Mouse (Mus musculus): ENCODE results near the gene Hspb6.

The Hspb6 gene

GRCm38 (mm10) chr7:30552102-30553020, at the start of gene Hspb6, which contains the start of gene Proser3:
Gene Hspb6, plus strand, starts transcription at chr7:30552178.
Gene Proser3, minus strand, starts transcription at chr7:30552299.
- DNase-seq (ENCODE audit: low spot score) = peak; percentile 92

- DNase-seq (ENCODE audit: low spot score) = no peak
These were observed 43.9 kb upstream of the Hspb6 start for GRCm38 (mm10) chr7:30508061-30508460.

GRCm38 (mm10) chr7:30515003-30515760, 36.8 kb upstream of the Hspb6 start:
- DNase-seq (ENCODE audit: low spot score) = no peak

- DNase-seq (ENCODE audit: low spot score) = no peak
These were observed 33.7 kb upstream of the Hspb6 start for GRCm38 (mm10) chr7:30518325-30518724.

GRCm38 (mm10) chr7:30520396-30520795, 31.6 kb upstream of the Hspb6 start:
- DNase-seq (ENCODE audit: low spot score) = no peak

GRCm38 (mm10) chr7:30520856-30521255, 31.1 kb upstream of the Hspb6 start:
- DNase-seq (ENCODE audit: low spot score) = no peak

GRCm38 (mm10) chr7:30522871-30523270, 29.1 kb upstream of the Hspb6 start:
- DNase-seq (ENCODE audit: low spot score) = no peak

- no peak for DNase-seq (ENCODE audit: low spot score)
These were observed 27.5 kb upstream of the Hspb6 start for GRCm38 (mm10) chr7:30524487-30524886.

- no peak for DNase-seq (ENCODE audit: low spot score)
These were observed 26.0 kb upstream of the Hspb6 start for GRCm38 (mm10) chr7:30525954-30526353.

- DNase-seq (ENCODE audit: low spot score) = no peak
These were observed 25.6 kb upstream of the Hspb6 start for GRCm38 (mm10) chr7:30526399-30526798.

- no peak for DNase-seq (ENCODE audit: low spot score)
These were observed 25.0 kb upstream of the Hspb6 start for GRCm38 (mm10) chr7:30526981-30527380.

- DNase-seq (ENCODE audit: low spot score) = no peak
These were observed 20.6 kb upstream of the Hspb6 start for GRCm38 (mm10) chr7:30531291-30531815.

GRCm38 (mm10) chr7:30532931-30533330, 19.0 kb upstream of the Hspb6 start:
- peak; percentile 17 for DNase-seq (ENCODE audit: low spot score)

GRCm38 (mm10) chr7:30533941-30534632, 17.9 kb upstream of the Hspb6 start:
- DNase-seq (ENCODE audit: low spot score) = no peak

- peak; percentile 93 for DNase-seq (ENCODE audit: low spot score)
These were observed 17.1 kb upstream of the Hspb6 start, which contains the start of gene Arhgap33 for GRCm38 (mm10) chr7:30534633-30535577. Gene Arhgap33, minus strand, starts transcription at chr7:30535060.

GRCm38 (mm10) chr7:30540572-30540971, 11.4 kb upstream of the Hspb6 start:
- DNase-seq (ENCODE audit: low spot score) = no peak

- no peak for DNase-seq (ENCODE audit: low spot score)
These were observed 7.7 kb upstream of the Hspb6 start for GRCm38 (mm10) chr7:30544327-30544726.

- DNase-seq (ENCODE audit: low spot score) = no peak
These were observed 2.1 kb upstream of the Hspb6 start for GRCm38 (mm10) chr7:30549880-30550279.

- DNase-seq (ENCODE audit: low spot score) = no peak
These were observed 1.4 kb upstream of the Hspb6 start for GRCm38 (mm10) chr7:30550603-30551002.

GRCm38 (mm10) chr7:30551445-30552101, 405 bp upstream of the Hspb6 start:
- no peak for DNase-seq (ENCODE audit: low spot score)

Measured in ovary, postnatal 14 days (tissue).